Mouse (Mus musculus) hindbrain, embryonic 10.5 days (tissue): Measurements from ENCODE around the gene Tmub2. TPM values are rescaled to one million over a fixed set of nuclear protein-coding genes. Genes with fewer than 3 reads are reported as not detected.

Experiments
- DNase-seq: peaks from one replicate; pipeline ENCODE4 v3.0.0-alpha.2; 2017; ENCODE audit warnings: low spot score
- H3K27ac ChIP-seq: fragments of 300-500 bp; sonication (generic); 2 replicates; pipeline ENCODE4 v1.5.1; 2016; ENCODE audit warnings: mild to moderate bottlenecking, moderate library complexity
- H3K27me3 ChIP-seq: fragments of 300-500 bp; sonication (generic); 2 replicates; pipeline ENCODE4 v1.6.1; 2016; ENCODE audit warnings: mild to moderate bottlenecking; ENCODE audit not compliant: poor library complexity, insufficient read depth, severe bottlenecking
- H3K36me3 ChIP-seq: fragments of 300-500 bp; sonication (generic); 2 replicates; pipeline ENCODE4 v1.6.1; 2016; ENCODE audit warnings: mild to moderate bottlenecking, moderate library complexity
- H3K4me1 ChIP-seq: fragments of 300-500 bp; sonication (generic); replicated peaks from 2 replicates; pipeline ENCODE4 v1.6.1; 2016; ENCODE audit warnings: mild to moderate bottlenecking
- H3K4me3 ChIP-seq: fragments of 300-500 bp; sonication (generic); 2 replicates; pipeline ENCODE4 v1.5.1; 2016; ENCODE audit warnings: mild to moderate bottlenecking, moderate library complexity
- H3K9me3 ChIP-seq: fragments of 300-500 bp; sonication (generic); 2 replicates; pipeline ENCODE4 v1.6.1; 2016; ENCODE audit warnings: mild to moderate bottlenecking, moderate library complexity
- WGBS: fragments of 180-500 bp; shearing (Covaris S2); methylation state at CpG from one replicate; pipeline ENCODE4 v1.1.7; 2016; 5-methylcytosine and 5-hydroxymethylcytosine counted together
- polyA plus RNA-seq: library from polyadenylated mRNA; unstranded; fragments of >200 nt; fragmentation: Nextera tagmentation; extraction: Ambion mirVana; gene quantifications from 2 replicates; pipeline ENCODE4 v1.2.1, GENCODE M21; 2016

The Tmub2 gene
- polyA plus RNA-seq = 52.3 and 69.6 TPM in 2 replicates

DNA sequence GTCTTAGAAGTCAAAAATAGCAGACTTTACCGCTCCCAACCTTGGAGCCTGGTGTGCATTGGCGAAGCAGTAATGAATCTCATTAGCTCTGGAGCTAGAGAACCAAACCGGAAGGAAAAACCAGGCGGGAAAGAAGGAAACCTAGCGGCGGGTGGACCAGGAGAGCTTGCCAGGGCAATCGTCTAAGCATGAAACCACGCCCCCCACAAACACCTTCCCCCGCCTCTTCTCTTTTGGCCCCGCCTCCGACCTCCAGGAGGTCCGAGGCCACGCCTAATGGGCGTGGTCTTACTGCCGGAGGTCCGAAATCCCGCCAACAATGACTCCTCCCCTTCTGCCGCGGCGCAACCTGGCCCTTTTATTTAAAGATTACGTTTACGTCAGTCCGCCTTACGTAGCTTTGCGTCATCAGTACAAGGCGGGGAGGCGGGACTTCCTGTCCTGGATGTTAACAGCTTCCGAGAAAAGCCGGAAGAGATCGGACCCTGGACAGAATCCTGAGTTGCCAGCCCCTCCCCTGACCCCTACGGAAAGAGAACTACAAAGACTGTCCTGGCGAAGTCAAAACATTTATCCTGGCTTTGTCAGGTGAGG is at the start of gene Tmub2:
Tmub2 (plus strand) TSS at position 431 of the 594 bp plus-strand sequence.
- H3K9me3 ChIP-seq = no peaks in the 10 kb centered on the region
- H3K27ac ChIP-seq = peak within 1 kb of the TSS; percentile 91
- under 1% methylated on average over 32 of the region's 32 CpGs for WGBS
- H3K4me3 ChIP-seq = peak within 1 kb of the TSS; percentile 81
- H3K36me3 ChIP-seq = peaks cover 29% of the 10 kb centered on the region
- H3K4me1 ChIP-seq = peaks cover 24% of the 10 kb centered on the region
- DNase-seq = peak; percentile 97
- no peaks in the 10 kb centered on the region for H3K27me3 ChIP-seq

GRCm38 (mm10) chr11:102236022-102236421 is 48.7 kb upstream of the Tmub2 start:
- 77% methylated on average over 2 of the region's 2 CpGs for WGBS
- Histone ChIP-seq H3K9me3 (no peaks in the 10 kb centered on the region), H3K27ac (no peak overlapping the region), H3K4me3 (no peak overlapping the region), H3K4me1 (peaks cover 8% of the 10 kb centered on the region; the same call in 1 of the 2 replicates), H3K36me3 (no peaks in the 10 kb centered on the region), H3K27me3 (no peaks in the 10 kb centered on the region)
- DNase-seq = no peak

DNA sequence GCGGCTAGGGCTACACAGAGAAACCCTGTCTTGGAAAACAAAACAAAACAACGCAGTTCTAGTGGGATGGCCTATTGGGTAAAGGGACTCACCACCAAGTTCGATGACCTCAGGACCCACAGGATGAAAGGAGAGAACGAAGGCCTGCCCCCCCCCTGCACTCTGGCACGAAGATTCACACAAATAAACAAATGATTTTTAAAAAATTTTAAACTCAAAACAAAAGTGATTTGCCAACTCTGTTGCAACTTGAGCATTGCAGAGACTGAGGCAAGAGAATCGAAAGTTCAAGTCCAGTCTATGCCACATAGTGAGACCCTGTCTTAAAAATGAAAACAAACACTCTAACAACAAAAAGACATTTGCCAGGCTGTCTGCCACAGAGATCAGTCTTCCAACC is 44.1 kb upstream of the Tmub2 start:
- Histone ChIP-seq H3K27ac (no peak overlapping the region), H3K4me3 (no peak overlapping the region), H3K27me3 (peaks cover 11% of the 10 kb centered on the region), H3K36me3 (no peaks in the 10 kb centered on the region), H3K4me1 (peaks cover 22% of the 10 kb centered on the region), H3K9me3 (0 out of 2 replicates have a peak, but pooled peaks cover 3% of the 10 kb centered on the region)
- no peak for DNase-seq
- WGBS = 85% methylated on average over 6 of the region's 6 CpGs

- Histone ChIP-seq H3K36me3 (no peaks in the 10 kb centered on the region), H3K27me3 (peaks cover 17% of the 10 kb centered on the region), H3K27ac (no peak overlapping the region), H3K4me1 (peaks cover 26% of the 10 kb centered on the region), H3K4me3 (no peak overlapping the region), H3K9me3 (0 out of 2 replicates have a peak, but pooled peaks cover 3% of the 10 kb centered on the region)
- DNase-seq = no peak
- WGBS = 91% methylated on average over 5 of the region's 5 CpGs
Observed at GRCm38 (mm10) chr11:102241246-102241645, 43.5 kb upstream of the Tmub2 start.

- no peak for DNase-seq
- no peak overlapping the region for H3K27ac ChIP-seq
- H3K4me1 ChIP-seq = peaks cover 20% of the 10 kb centered on the region
- WGBS = 57% methylated on average over 5 of the region's 5 CpGs
- H3K36me3 ChIP-seq = no peaks in the 10 kb centered on the region
- peaks cover 19% of the 10 kb centered on the region for H3K27me3 ChIP-seq
- H3K9me3 ChIP-seq = 0 out of 2 replicates have a peak, but pooled peaks cover 3% of the 10 kb centered on the region
- H3K4me3 ChIP-seq = no peak overlapping the region
Observed at GRCm38 (mm10) chr11:102241874-102242273, 42.9 kb upstream of the Tmub2 start.

DNA sequence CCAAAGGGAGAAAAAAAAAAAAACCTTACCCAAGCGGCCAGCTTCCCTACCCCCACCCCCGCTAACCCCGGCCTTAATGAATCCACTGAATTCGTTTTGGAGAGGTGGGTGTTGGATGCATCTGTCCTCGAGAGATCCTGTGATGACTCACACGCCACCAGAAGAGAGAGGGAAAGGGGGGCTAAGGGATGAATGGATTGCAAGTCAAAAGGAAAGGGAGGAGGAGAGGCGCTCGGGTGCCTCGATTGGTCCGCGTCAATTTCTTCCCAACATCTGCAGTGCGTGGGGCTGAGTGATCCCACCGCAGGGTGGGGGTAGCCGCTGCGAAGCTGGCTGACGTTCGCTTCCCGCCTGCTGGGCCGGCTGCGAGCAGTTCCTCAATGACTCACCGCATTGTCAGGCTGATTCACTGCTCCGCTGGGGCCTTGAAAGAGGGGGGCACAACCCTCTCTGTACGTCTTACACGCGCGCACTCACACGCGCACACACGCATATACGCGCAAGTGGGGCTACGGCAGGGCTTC is 39.7 kb upstream of the Tmub2 start:
- H3K27ac ChIP-seq = peak overlapping the region; percentile 77
- peak overlapping the region; percentile 52 for H3K4me3 ChIP-seq
- no peaks in the 10 kb centered on the region for H3K36me3 ChIP-seq
- peak; percentile 57 for DNase-seq
- 0 out of 2 replicates have a peak, but pooled peaks cover 3% of the 10 kb centered on the region for H3K9me3 ChIP-seq
- 3% methylated on average over 32 of the region's 32 CpGs for WGBS
- H3K27me3 ChIP-seq = peaks cover 19% of the 10 kb centered on the region
- peaks cover 35% of the 10 kb centered on the region for H3K4me1 ChIP-seq

DNA sequence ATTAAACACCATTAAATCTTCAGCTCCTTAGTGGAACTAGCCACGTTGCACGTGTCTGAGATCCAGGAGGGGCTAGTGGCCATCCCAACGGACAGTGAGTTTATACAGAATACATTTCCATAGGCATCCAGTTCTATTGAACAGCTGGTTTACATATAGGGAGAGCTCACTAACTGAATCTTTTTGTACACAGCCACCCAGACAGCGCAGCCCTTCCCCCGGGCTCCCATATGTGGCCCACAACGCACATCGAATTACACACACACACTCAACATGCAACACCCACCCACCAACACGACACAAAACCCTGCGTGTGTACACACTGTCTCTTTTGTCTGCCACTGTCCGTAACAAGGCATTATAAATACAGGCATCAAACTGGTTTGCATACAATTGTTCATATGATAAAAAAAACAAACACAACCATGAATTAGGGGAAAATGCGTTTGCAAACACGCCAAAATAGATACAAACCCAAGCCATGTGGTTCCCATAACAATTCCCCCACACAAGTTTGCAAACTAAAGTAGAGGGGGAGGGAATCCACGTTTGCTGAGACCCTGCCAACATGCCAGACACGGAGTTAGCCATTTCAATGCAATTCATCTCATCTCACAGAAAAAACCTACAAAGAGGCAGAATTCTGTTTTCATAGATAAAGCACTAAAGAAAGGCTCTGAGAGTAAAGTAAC is 39.0 kb upstream of the Tmub2 start:
- H3K4me3 ChIP-seq = peak overlapping the region; percentile 52
- DNase-seq = no peak

GRCm38 (mm10) chr11:102246273-102246635 is 38.5 kb upstream of the Tmub2 start:
- Histone ChIP-seq H3K9me3 (0 out of 2 replicates have a peak, but pooled peaks cover 3% of the 10 kb centered on the region), H3K4me3 (no peak overlapping the region), H3K27me3 (peaks cover 19% of the 10 kb centered on the region), H3K27ac (no peak overlapping the region), H3K4me1 (peaks cover 35% of the 10 kb centered on the region), H3K36me3 (peaks cover 9% of the 10 kb centered on the region)
- no peak for DNase-seq
- WGBS = 89% methylated on average over 6 of the region's 6 CpGs

More for the DNA sequence above, 39.0 kb upstream of the Tmub2 start:
- Histone ChIP-seq H3K36me3 (peaks cover 3% of the 10 kb centered on the region; the same call in 1 of the 2 replicates), H3K9me3 (0 out of 2 replicates have a peak, but pooled peaks cover 3% of the 10 kb centered on the region), H3K4me1 (peaks cover 35% of the 10 kb centered on the region), H3K27me3 (peaks cover 19% of the 10 kb centered on the region), H3K27ac (peak overlapping the region; percentile 77)
- 63% methylated on average over 14 of the region's 14 CpGs for WGBS

DNA sequence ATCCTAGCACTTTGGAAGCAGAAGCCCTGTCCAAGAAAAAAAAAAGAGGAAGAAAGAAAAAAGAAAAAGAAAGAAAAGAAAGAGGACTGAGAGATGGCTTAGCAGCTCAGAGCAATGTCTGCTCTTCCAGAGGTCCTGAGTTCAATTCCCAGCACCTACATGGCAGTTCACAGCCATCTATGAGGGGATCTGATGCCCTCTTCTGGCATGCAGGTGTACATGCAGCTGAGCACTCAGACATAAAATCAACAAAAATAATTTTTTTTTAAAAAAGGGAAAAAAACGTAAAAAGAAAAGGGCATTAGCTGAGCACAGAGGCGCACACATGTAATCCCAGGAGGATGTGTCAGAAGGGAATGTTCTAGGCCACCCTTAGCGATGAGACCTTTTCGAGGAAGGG is 37.9 kb upstream of the Tmub2 start:
- no peak for DNase-seq
- peaks cover 15% of the 10 kb centered on the region for H3K36me3 ChIP-seq
- H3K4me1 ChIP-seq = peaks cover 35% of the 10 kb centered on the region
- H3K27me3 ChIP-seq = peaks cover 19% of the 10 kb centered on the region
- no peak overlapping the region for H3K27ac ChIP-seq
- H3K4me3 ChIP-seq = no peak overlapping the region
- H3K9me3 ChIP-seq = 0 out of 2 replicates have a peak, but pooled peaks cover under 1% of the 10 kb centered on the region
- WGBS = 85% methylated on average over 4 of the region's 4 CpGs

- under 1% methylated on average over 41 of the region's 41 CpGs for WGBS
- H3K4me3 ChIP-seq = peak within 1 kb of the TSS; percentile 81
- peak; percentile 96 for DNase-seq
- peaks cover 35% of the 10 kb centered on the region for H3K4me1 ChIP-seq
- H3K36me3 ChIP-seq = peaks cover 29% of the 10 kb centered on the region
- H3K27ac ChIP-seq = peak within 1 kb of the TSS; percentile 89
- peaks cover 19% of the 10 kb centered on the region for H3K27me3 ChIP-seq
- H3K9me3 ChIP-seq = no peaks in the 10 kb centered on the region
Observed at GRCm38 (mm10) chr11:102248630-102249230, 36.0 kb upstream of the Tmub2 start, which contains the start of gene BC030867. BC030867 (plus strand) TSS chr11:102248882.

DNA sequence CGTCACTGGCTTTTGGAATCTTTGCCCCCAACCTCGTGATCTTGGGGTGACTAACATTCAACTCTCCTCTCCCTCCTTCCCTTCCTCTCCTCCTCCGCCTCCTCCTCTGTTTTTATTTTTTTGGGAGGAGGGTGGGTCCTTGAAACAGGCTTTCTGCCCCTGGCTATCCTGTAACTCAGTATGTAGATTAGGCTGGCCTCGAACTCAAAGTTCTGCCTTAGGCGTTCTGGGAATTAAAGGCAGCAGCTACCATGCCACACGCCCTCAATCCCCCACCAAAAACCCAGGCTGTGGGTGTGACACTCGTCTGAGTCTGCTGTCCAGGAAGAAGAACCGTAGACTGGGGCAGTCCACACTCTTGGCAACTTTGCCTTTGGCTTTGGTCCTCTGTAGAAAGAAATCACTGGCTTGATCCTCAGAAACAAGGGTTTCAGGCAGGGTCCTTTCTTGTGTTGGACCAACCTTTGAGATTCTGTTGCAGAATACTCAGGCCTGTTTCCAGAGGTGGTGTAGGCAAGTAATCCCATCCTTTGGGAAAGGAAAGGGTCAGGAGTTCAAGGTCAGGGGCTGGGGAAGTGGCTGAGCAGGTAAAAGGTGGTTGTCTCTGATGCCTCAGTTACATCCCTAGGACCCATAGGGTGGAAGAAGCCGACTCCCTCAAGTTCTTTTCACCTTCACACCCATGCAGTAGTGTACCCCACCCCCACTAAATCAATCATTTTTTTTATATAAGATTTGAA is 35.2 kb upstream of the Tmub2 start:
- peaks cover 37% of the 10 kb centered on the region for H3K36me3 ChIP-seq
- 12% methylated on average over 9 of the region's 9 CpGs for WGBS
- peaks cover 33% of the 10 kb centered on the region for H3K4me1 ChIP-seq
- DNase-seq = no peak
- H3K4me3 ChIP-seq = peak overlapping the region; percentile 81
- H3K27ac ChIP-seq = peak overlapping the region; percentile 89
- H3K27me3 ChIP-seq = peaks cover 14% of the 10 kb centered on the region
- H3K9me3 ChIP-seq = no peaks in the 10 kb centered on the region

DNA sequence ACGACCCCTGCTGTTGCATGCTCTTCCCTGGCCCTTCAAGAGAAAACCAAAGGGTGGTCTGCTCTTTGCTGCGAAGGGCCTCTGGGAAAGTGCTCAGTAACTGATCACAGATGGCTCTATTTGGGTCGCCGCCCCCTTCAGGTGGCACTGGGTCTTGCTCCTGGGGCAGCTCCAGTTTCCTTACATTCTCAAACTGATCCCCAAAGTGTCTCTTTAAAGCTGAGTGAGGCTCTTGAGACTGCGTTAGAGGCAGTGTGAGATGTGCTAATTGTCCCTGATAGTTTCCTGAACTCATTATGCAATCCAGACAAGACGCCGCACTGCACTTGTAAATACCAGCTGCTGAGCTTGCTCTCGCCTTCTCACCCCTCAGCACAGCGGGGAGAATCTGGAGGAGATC is 27.2 kb upstream of the Tmub2 start:
- Histone ChIP-seq H3K36me3 (peaks cover 89% of the 10 kb centered on the region), H3K4me1 (peaks cover 12% of the 10 kb centered on the region), H3K9me3 (no peaks in the 10 kb centered on the region), H3K4me3 (no peak overlapping the region), H3K27ac (0 out of 2 replicates have a peak overlapping the region, but pooled peaks have one; percentile 17), H3K27me3 (no peaks in the 10 kb centered on the region)
- 46% methylated on average over 9 of the region's 9 CpGs for WGBS
- peak; percentile 35 for DNase-seq
